ENCODE assay signal across 17 mouse cellular contexts in genomic region chr2:72152746-72153145, GRCm38 (mm10).
"Had no signal": no experiment of that assay in that cellular context is flagged by ENCODE, and none has a peak within 500 bp of the region (broad histone marks: within the 10 kb centered on the region; RNA-seq: fewer than 3 reads in every experiment).

No protein-coding gene starts in this region.

- ATAC-seq: lung, postnatal 0 days; midbrain, embryonic 13.5 days; midbrain, embryonic 15.5 days had no signal

- H3K9ac ChIP-seq: lung, embryonic 15.5 days; midbrain, embryonic 13.5 days; midbrain, embryonic 15.5 days; neural tube, embryonic 12.5 days; stomach, embryonic 15.5 days had no signal

- H3K27me3 ChIP-seq: lung, embryonic 15.5 days; midbrain, embryonic 13.5 days; midbrain, embryonic 15.5 days; neural tube, embryonic 12.5 days; stomach, embryonic 15.5 days had no signal

- H3K4me2 ChIP-seq: lung, embryonic 15.5 days; midbrain, embryonic 11.5 days; midbrain, embryonic 13.5 days; midbrain, embryonic 15.5 days; neural tube, embryonic 12.5 days; stomach, embryonic 15.5 days had no signal

- DNase-seq: lung, adult 2 months; lung, postnatal 14 days; lung, postnatal 36 days; right cerebral cortex, postnatal 14 days; thymus, adult 2 months; thymus, postnatal 25 days; thymus, postnatal 4 days had no signal

- H3K9me3 ChIP-seq: lung, embryonic 15.5 days; megakaryocyte, embryonic 14.5 days; midbrain, embryonic 13.5 days; midbrain, embryonic 15.5 days; neural tube, embryonic 12.5 days; stomach, embryonic 15.5 days had no signal

- H3K4me3 ChIP-seq: lung, embryonic 15.5 days; megakaryocyte, embryonic 14.5 days; midbrain, embryonic 13.5 days; midbrain, embryonic 15.5 days; neural tube, embryonic 12.5 days; stomach, embryonic 15.5 days had no signal

- H3K27ac ChIP-seq: lung, embryonic 15.5 days; macrophage; midbrain, embryonic 13.5 days; midbrain, embryonic 15.5 days; neural tube, embryonic 12.5 days; stomach, embryonic 15.5 days; stomach, postnatal 0 days had no signal

- H3K36me3 ChIP-seq: lung, embryonic 15.5 days; midbrain, embryonic 13.5 days; midbrain, embryonic 15.5 days; neural tube, embryonic 12.5 days; stomach, embryonic 15.5 days had no signal
